Mouse (Mus musculus): ENCODE results near the gene Aldoc.

DNA sequence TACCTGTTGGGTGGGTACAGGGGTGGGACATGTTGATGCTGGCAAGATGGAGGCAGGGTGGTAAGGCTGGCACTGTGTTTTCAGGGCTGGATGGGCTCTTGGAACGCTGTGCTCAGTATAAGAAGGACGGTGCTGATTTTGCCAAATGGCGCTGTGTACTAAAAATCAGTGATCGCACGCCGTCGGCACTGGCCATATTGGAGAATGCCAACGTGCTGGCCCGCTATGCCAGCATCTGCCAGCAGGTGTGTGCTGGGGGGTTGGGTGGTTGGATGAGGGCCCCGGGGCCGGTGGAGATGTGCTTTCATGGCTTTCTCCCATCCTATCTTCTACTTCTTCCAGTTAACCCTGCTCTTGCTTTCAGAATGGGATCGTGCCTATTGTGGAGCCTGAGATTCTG is 2.2 kb downstream of the Aldoc start:
- no peak for TF ChIP-seq EP300 (IDR thresholded peaks at IDR 0.05; ENCODE audit: insufficient read depth, low read depth, low read length)
- TF ChIP-seq CTCF (IDR thresholded peaks at IDR 0.05; ENCODE audit: low read depth, low read length), result no peak
